Mouse (Mus musculus) right cerebral cortex, postnatal 25 days (tissue): ENCODE measurements at regions not wholly inside any gene's neighbourhood (a gene's known extent, or its start where the extent isn't known, plus 50 kb on each side); places are given as distances from the start of the nearest gene placed in this dataset.

Source experiments
- DNase-seq: peaks from one replicate; pipeline ENCODE4 v3.0.0; 2022

GRCm38 (mm10) chr10:125795323-125795722 is 170.6 kb upstream of the Lrig3 start:
- no peak for DNase-seq

DNA sequence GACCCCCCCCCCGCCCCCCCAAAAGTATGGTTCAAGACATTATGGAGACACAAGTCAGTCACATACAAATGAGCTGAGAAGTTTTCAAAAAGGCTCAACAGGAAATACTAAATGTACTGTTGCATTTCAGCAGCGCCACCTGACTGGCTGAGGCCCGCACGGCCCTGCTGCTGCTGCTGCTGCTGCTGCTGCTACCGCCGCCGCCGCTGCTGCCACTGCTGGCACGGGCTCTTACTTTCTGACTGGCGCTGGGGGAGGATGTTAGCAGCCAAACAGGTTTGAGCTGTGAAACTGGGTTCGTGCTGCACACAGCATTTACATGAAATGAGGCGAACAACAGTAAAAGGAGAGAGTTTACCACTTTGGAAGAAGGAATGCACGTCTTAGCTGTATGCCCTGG is 167.3 kb upstream of the Lrig3 start:
- DNase-seq = no peak

- no peak for DNase-seq
These were observed 165.3 kb upstream of the Lrig3 start for GRCm38 (mm10) chr10:125800572-125801114.

DNA sequence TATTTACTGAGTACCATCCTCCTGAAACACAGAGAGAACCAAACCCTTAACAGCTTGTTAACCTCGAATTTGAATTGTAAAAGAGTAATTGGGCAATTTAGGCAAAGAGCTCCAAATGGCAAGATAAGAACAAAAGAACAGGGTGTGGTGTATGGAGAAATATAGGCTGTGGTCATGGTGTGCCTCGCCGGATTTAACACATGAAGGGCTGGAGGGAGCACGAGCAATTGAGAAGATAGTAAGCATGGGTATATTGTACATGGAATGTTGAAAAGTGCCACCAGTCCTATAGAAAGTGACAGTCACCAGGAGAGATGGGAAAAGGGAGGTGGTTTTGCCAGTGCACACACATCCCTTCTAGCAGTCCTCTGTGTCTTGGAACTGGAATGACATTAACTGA is 164.5 kb upstream of the Lrig3 start:
- DNase-seq = no peak

DNA sequence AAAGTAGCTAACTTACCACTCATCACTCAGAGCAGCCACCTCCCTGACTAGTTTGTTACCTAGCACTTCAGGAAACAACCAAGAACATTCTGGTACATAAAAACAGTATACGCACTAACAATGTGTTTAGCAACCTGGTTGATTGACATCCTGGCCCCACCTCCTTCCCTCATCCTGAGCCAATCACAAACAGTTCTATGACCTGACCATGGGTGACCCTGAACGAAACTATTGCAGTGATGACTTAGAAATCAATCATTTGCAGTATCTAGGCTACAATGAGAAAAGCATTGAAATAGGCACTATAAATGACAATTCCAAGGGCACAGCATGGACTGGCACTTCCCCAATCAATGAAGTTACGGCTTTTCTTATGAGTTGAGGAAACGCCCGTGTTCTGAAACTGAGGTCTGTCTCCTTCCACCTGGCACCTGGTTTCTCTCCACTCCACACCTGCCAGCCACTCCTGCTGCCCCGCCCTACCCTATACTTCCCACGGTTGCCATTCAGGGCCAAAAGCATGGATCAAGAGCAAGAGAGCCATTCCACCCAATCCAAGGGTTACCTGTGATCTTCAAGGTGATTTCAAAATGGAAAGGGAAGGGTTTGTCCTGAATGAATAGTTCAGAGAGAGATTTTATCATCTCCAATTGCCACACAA is 162.9 kb upstream of the Lrig3 start:
- DNase-seq = no peak

- no peak for DNase-seq
These were observed 156.1 kb upstream of the Lrig3 start for GRCm38 (mm10) chr10:125809763-125810361.

- no peak for DNase-seq
These were observed 155.4 kb upstream of the Lrig3 start for GRCm38 (mm10) chr10:125810590-125810989.

DNA sequence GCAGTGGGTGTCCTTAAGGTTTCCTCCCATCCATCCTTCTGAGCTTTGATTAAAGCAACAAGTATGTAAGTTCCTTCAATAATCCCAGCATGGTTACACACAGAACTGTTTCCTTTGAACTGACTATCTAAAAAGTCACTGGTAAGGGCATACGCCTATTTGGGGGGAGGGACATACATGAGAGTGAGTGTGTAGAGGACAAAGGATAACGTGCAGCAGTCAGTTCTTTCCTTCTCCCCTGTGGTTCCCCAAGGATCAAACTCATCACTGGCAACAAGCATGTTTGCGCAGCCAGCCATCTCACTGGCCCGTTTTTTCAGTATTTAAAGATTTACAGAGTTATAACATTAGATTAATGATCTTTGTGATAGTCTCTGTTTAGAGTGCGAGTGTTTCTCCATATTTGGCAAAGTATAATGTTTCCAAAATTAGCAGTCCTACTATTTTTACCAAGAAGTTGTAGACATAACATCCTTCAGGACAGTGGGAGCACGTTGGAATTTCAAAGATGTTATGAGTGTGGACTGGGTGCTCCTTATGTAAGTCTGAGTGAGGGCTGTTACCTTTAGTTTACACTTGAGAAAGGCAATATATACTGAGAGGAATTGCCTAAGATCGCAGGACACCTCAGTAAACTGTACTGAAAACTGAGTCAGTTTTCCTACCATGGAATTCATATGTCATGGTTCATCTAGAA is 151.6 kb upstream of the Lrig3 start:
- DNase-seq = no peak

GRCm38 (mm10) chr10:125832134-125832533 is 133.8 kb upstream of the Lrig3 start:
- DNase-seq = no peak

DNA sequence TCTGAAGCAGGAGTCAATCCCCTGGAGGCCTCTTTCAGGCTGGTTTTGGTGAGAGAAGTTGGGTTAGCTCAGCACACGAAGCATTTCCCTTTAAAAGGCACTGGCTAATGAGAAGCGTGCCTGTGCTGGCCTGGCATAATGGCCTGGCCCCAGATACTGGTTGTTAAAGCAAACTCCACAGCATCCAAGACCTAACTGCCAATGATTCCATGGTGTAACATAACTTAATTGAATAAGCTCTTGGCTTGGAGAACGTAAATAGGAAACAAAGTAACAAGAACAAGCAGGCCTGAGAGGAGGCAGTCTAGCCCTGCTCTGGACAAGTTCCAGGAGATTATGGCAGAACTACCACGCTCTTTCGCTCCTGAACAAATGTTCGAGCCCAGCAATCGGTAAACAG is 133.2 kb upstream of the Lrig3 start:
- no peak for DNase-seq

- no peak for DNase-seq
These were observed 132.0 kb upstream of the Lrig3 start for GRCm38 (mm10) chr10:125833989-125834388.

- no peak for DNase-seq
These were observed 127.0 kb upstream of the Lrig3 start for GRCm38 (mm10) chr10:125838982-125839381.

- peak; percentile 41 for DNase-seq
These were observed 126.3 kb upstream of the Lrig3 start for GRCm38 (mm10) chr10:125839621-125840141.

DNA sequence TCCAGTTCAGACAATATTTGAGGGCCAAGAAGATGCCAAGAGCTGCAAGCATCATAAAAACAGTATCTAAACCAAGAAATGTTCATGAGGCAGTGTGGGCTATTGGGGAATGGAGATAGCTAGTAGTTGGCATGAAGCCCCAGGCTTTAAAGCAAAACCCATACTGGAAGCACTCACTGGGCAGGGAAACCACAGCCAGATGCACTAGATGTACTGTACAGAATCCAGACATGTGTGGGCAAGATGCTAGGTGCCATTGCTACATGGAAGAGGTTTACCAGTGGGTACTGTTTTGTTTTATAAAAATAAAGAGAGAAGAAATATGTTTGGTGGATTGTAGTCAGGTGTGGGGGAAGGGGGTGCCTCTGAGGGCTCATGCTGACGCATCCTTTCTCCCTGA is 125.6 kb upstream of the Lrig3 start:
- no peak for DNase-seq

DNA sequence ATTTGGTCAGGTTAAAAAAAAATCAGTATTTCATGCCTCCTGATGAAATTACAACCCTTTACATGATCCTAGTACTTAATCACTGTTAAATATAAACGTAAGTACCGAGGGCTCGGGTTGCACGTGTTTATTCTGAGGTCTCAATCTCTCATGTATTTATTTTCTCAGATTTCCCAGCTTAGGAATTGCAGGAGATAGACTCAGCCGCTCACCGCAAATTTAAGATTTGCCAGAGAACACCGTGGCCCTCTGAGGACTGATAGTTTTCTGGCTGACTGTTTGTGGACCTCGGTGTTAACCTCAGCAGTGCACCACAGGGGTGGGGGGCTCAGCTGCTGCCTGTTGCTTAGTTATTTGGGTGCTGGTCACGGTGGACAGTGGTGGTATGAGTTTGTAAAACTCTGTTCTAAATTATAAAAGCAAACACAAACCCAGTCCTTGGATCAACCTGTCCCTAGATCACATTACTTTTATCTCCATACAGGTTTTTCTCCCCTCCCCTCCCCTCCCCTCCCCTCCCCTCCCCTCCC is 121.6 kb upstream of the Lrig3 start:
- DNase-seq = no peak

GRCm38 (mm10) chr10:125845014-125845514 is 120.9 kb upstream of the Lrig3 start:
- DNase-seq = no peak

- DNase-seq = no peak
These were observed 115.6 kb upstream of the Lrig3 start for GRCm38 (mm10) chr10:125850370-125850769.

DNA sequence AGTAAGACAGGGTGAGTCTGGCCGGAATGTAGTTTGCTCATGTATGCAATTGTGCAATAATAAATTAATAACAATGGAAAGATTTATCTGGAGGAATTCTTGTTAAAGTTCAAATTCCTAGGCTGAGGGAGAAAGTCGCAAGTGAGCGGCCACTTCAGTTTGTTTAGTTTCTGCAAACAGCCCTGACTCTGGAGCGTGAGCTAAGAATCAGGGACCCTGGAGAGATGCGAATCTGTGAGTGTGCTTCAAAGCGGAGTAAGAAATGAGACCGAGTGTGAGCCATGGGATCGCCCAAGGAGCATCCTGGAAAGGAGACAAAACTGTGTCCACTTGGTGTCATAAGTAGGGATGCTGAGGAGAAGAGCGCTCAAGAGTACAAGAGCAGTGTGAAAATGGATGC is 104.2 kb upstream of the Lrig3 start:
- DNase-seq = no peak

GRCm38 (mm10) chr10:125866346-125866745 is 99.6 kb upstream of the Lrig3 start:
- no peak for DNase-seq

GRCm38 (mm10) chr10:125884563-125884962 is 81.4 kb upstream of the Lrig3 start:
- no peak for DNase-seq

GRCm38 (mm10) chr10:125885796-125886195 is 80.2 kb upstream of the Lrig3 start:
- no peak for DNase-seq

GRCm38 (mm10) chr10:125892122-125892521 is 73.8 kb upstream of the Lrig3 start:
- DNase-seq = no peak

DNA sequence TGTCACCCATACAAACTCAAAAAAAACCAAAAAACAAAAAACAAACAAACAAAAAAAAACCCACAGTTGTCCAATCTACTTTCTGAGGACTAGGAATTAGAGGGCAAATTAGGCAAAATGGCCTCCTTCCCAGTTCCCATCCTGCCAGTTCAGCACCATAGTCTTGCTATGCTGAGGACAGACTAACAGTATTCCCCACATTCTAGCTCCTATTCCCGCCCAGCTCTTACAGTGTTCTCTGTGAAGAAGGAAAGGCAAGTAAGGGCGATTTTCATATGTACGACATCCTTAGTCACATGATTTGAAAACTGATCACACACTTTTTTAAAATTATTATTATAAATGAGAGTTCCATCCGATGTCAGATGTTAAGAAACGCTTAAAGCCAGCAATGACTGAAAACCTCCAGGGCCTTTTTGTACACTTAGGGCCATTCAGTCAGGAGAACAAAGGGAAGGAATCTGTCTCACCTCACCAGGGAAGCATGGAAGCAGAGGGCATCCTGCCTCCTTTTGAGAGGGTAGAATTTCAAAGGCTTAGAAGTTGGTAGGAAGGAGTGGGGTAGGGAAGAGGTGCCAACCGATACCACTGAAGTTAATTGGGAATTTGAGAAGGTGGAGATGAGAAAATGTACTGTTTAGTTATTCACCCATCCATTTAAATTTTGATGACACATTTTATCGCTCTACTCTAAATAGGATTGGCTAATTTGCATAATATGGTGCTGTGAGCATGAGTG is 70.1 kb upstream of the Lrig3 start:
- no peak for DNase-seq
